Mouse (Mus musculus) spleen, adult 2 months (tissue): ENCODE measurements around the gene Sp1.

Source experiments
- CTCF ChIP-seq: fragments of 200-500 bp; IDR thresholded peaks from 2 replicates; pipeline ENCODE4 v1.5.1; 2011; ENCODE audit warnings: mild to moderate bottlenecking, inconsistent platforms; ENCODE audit not compliant: insufficient read depth, insufficient read length, insufficient replicate concordance; ENCODE audit errors: extremely low read depth
- POLR2A ChIP-seq: fragments of 200-500 bp; IDR thresholded peaks from 2 replicates; pipeline ENCODE4 v1.6.1; 2011; ENCODE audit warnings: low read depth, low read length, inconsistent platforms

- TF ChIP-seq POLR2A, result no peak
- no peak for TF ChIP-seq CTCF
These were observed 47.1 kb upstream of the Sp1 start for GRCm38 (mm10) chr15:102358834-102359233.
